Mouse (Mus musculus): ENCODE data around the gene Spag7.

DNA sequence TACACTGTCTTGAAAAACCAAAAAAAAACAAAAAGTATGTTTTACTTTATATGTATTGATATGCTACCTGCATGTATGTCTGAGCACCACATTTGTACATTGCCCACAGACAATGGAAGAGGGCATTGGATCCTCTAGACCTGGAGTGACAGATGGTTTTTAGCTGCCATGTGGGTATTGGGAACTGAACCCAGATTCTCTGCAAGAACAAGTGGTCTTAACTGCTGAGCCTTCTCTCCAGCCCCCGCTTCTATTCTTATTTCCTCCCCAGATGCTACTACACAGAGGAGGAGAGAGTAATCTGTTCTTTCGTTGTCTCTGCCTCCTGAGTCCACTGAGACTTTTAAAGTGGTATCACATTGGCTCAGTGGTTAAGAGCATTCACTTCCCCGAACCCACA, 24.3 kb upstream of the Spag7 start:
- TF ChIP-seq CTCF (conservative IDR thresholded peaks at IDR 0.05; ENCODE audit: low read length) (no peak), POU5F1 (IDR thresholded peaks at IDR 0.05; ENCODE audit: borderline replicate concordance, low read length) (no peak), NANOG (IDR thresholded peaks at IDR 0.05; ENCODE audit: borderline replicate concordance, low read length) (no peak)
